Mouse (Mus musculus) telencephalon, adult 2 months (tissue): ENCODE data around the gene Slc44a3.

Experiments used
- DNase-seq: peaks from one replicate; pipeline ENCODE4 v3.0.0-alpha.2; 2011; ENCODE audit warnings: low read depth, low spot score

Gene Slc44a3

DNA sequence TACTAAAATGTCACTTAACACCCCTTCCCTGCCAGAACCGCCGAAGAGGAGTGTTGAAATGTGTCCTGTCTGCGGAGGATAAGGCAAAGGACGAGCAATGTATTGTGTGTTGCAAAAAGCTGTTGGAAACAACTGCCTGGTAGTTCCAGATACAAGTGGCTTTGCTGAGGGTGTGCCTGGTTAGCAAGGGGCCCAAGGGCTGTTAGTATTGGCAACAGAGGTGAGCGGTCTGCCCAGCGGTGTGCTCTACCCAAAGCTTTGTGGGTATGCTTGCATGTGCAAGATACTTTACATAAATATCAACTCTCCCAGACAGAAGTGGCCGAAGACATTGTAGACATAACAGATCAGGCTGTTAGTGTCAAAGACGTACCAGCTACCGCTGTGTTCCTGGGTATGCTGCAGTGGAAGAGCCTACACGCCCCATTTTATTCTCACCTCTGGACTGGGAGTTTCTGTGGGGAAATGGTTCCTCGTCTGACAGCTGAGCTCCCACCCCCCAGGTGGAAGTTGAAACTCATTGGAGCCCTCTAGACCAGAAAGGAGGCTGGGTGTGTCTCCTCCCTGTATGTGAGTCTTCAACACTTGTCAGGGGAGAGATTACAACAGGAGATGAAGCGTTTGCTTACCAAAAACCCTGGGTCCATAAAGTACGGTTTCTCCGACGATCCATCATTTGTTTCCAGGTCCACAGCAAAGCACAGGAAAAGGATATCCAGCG lies 71.6 kb downstream of the Slc44a3 start:
- DNase-seq = no peak

DNA sequence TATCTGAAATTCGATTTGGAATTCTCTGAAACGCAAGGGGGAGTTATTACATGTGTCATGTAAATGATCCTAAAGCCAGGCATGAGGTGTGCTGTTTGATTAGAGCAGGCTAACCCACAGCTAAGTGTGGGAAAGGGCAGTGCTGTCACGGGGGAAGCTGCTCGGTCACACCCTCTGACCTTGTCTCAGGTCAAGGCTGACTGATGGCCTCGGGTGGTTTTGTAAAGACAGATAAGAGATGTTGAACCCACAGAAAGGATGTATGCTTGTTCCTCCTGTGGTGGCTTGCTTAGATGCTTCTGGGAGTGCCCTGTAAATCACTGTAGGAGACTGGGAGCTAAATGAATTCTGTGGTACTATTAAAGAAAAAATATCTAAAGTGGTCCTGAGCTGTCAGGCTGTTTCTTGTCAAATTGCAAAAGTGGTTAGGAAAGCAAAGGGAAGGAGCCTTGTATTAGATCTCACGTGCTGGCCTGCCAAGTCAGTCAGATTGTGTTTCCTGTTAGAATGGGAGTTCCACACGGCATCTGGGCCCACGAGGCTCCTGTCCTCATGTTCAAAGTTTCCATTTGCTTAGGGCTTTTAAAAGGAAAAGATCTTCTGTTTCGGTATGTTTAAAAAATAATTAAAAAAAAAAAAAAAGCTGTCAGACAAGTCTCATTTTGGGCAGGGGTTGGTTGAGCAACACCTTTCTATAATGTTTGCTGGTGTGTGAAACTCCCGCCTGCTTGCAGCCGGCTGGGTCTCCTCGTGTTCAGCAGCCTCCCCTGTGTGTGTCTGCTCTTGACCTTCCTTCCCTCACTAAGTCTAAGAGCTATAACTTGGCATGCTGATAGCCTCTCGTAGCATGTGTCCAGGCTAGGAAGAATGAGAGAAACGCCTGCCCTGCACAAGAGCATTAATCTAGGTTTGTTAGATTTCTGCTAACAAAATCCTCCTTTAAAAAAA lies 73.4 kb downstream of the Slc44a3 start:
- DNase-seq = no peak

DNA sequence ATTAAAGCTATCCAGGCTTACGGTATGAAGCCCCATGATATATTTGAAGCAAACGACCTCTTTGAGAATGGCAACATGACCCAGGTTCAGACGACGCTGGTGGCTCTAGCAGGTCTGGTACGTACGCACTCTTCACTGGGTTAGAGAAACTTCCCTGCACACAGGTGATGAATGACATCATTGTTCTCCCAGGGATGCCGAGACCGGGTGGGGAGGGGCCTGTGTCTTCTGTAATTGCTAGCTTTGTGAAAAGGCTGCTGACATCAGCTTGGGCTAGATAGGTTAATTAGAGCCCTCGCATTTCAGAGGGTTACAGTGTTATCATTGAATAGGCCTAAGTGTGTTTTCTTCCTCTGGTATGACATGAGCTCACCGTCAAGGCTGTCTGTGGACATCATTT lies 80.8 kb downstream of the Slc44a3 start:
- no peak for DNase-seq

DNA sequence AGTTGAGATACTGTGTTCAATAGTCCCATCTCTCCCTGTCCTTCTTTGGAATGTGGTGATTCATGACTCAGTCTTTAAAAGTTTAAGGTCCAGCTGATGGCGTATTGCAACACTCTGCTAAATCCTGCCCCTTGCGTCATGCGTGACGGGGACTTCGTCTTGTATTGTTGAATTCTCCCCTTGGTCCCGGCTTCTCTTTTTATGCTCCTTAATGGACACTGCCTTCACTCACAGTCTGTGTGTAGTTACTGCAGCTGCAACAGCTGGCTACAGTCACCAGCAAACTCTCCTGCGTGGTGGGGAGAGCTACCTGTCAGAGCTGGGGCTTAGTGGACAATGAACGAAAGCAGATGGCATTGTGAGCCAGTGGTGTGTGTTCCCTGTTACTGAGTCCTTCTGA lies 82.7 kb downstream of the Slc44a3 start:
- DNase-seq = no peak

DNA sequence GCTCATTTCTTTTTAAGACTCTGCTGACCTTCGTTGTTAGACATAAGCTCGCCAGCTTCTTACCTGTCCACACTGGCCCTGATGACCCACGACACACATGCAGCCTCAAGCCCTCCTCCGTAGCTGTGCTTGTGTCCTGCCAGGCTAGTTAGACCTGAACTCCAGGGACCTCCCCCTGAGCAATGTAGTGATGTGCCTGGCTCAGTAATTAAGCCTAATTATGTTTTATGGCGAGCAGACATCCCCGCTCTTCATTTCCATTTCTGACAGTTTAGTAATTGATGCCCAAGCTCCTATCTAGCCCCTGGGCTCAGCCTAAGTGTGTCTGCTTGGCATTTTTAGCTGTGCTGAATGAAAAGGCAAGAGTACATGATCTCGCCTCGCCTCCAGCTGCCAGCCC lies 83.6 kb downstream of the Slc44a3 start:
- no peak for DNase-seq

DNA sequence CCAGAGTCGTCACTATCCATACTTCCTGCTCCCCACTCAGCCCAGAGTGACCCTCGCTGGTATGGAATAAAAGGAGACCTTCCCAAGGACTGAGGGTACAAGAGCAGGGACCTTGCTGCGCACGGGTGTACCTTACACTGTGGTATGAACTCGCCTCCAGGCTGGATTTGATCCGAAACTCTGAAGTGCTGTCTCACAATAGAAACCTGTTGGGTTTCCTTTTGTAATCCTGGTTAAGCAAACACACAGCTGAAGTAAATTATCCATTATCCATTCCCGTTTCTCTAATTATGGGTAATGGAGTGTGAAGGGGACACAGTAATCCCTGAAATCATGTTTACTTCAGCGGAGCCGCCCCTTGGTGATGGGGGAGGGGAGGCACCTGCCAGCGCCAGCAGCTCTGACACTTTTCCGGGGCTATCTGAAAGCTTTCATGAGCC lies 84.2 kb downstream of the Slc44a3 start:
- no peak for DNase-seq

DNA sequence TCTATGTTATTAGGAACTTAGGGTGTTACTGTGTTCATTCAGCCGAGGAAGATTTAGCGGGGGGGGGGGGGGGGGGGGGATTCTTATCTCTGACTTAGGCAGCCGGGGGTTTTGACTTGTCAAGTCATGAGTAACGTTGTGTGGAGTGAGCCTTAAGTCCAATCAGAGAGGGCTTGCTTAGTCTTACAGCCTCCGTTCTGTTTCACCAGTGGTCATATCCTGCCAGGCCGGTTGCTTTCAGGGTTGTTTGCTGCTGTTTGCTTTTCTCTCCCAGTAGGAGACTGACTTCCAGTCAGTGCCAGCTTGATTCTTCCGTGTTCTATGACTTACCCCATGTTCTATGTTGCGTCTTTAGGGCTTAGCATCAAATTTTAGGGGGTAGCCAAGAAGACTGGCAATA lies 85.8 kb downstream of the Slc44a3 start:
- no peak for DNase-seq

DNA sequence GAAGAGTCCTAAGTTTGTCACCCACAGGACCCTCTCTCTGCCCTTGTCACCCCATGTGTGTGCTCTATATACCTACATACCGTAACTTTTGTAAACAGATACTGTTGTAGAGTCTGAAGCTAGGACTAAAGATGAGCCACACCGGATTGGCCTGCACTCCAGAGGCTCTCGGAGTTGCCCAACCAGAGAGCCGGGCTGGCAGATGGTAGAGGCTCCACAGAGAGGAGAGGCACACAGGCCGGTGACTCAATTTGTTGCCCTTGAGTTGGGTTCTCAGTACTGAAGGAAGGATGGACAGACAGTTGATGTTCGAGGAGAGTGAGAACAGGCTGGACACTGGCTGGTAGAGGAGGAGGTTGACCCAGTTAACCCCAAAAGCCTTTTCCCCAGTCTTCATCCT lies 87.8 kb downstream of the Slc44a3 start:
- no peak for DNase-seq

DNA sequence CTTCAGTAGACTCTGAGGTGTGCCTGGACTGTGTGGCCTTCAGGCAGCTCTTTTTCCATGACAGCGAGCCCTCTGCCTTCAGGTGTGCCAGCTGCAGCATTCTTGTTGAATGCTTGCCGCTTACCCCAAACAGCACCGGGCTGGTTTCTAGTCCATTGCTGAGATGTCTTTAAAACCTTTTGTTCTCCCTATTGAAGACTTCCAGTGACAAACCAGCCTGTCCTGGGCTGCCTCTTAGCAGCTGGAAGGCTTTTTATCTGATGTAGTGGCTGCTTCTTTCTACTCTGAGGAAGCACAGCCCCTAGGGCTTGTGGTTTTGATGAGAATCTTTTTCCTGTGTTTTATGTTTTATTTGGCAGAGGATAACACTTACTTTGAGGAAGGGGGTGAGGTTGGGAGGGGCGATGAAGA lies 88.3 kb downstream of the Slc44a3 start:
- no peak for DNase-seq

DNA sequence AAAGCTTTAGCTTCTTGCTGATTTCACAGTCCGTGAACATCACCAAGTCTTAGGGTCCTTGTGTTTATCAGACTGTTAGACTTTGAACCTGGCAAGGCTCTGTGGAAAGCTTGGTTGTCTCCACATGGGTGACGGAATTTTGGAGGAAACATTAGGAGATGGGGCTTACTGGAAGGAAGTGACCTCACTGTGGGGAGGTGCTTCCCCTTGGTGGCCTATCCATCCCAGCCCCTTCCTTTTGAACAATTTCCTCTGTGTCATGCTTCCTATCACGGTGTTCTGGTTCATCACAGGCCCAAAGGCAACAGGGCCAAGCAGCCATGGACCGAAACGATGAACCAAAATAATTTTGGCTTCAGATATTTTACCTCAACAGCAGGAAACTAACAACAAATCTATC lies 89.9 kb downstream of the Slc44a3 start:
- DNase-seq = no peak

DNA sequence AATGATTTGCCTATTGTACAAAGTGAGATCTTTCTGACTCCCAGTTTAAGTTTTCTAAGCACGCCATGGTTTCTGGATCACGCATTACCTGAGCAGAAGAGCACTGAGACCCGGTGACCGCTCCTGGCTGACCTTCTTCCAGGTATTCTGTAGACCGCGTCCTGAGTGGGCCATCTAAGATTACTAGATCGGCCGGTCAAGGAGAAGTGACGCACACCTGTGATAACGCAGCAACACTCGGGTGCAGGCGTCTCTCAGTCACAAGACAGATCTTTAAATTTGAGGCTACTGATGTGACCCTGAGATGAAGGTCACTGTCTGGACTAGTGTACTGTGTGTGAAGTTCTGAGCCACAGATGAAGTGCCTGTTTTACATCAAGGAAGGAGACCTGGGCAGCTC lies 90.7 kb downstream of the Slc44a3 start:
- no peak for DNase-seq

DNA sequence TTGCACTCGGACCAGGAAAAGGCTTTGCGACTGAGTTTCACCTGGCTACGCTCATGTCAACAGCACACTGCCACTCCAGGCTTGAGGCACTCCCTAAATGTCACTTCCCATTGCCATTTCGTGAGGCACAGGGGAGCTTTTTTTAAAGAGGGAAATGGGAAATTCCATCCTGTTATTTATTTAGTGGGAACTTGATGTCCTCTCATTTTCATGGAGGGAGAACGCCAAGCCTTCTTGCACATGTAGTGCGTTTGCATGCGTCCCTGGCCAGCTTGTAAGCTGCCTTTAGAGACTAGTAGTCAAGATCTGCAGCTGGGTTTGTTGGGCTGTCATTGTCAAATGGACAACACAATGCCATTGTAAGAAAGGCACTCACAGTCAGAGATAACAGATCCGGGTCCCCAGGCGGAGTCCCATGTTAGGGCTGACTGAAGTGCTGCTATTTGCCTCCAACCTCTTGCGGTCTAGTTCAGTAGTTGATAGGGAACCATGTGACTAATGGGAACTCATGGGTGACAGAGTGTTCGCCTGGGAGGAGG lies 92.5 kb downstream of the Slc44a3 start:
- DNase-seq = no peak

DNA sequence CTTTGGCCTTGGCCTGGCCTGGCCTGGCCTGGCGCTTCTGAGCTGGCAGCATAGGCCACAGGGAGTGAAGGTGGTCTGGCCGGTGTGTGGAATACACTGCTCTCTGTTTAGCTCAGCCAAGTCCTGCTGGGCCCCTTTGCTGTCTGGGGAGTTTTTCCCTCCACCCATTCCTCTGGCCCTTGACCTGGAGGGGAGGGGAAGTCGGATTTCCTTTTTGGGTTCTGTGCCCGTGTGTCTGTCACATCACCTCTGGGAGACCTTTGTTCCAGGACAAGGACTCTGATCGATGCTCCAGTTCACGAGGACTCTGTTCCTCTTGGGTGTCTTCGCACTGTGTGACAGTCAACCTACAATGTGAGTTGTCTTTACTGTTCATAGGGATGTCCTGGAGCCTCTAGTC lies 94.2 kb downstream of the Slc44a3 start:
- DNase-seq = no peak

DNA sequence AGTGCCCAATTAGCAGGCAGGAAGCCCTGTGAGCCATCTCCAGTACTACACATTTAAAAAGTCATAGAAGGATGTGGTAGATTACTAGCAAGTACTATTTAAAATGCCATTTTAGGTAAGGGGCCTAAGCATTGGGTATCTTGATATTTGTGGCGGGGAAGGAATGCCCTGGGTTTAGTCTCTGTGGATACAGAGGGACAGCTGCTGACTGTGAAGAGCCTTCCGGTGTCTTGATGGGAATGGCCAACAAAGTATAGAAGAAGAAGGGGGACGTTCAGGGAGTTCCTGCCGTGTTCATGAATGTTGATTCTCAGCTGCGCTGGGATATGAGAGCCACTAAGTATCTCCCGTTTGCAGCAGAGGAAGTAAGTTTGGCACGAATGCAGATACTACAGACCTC lies 95.1 kb downstream of the Slc44a3 start:
- no peak for DNase-seq

DNA sequence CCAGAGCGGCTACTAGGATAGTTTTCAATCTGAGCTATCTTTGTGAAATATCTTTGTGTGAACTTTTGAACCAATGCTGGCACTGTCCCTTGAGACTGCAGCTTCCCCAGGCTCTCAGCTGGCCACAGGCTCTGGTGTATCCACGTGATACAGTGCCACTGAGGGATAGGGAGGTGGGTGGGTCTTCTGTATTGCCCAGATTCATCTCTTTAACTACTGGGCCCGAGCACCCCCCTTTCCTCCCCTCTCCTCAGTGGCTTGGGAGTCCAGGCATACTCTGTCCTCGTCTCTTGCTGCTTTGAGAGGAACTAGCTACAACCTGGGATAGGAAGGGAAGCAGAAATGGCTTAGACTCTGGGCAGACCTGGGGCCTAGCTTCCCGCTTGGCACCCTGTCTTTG lies 96.9 kb downstream of the Slc44a3 start:
- no peak for DNase-seq

DNA sequence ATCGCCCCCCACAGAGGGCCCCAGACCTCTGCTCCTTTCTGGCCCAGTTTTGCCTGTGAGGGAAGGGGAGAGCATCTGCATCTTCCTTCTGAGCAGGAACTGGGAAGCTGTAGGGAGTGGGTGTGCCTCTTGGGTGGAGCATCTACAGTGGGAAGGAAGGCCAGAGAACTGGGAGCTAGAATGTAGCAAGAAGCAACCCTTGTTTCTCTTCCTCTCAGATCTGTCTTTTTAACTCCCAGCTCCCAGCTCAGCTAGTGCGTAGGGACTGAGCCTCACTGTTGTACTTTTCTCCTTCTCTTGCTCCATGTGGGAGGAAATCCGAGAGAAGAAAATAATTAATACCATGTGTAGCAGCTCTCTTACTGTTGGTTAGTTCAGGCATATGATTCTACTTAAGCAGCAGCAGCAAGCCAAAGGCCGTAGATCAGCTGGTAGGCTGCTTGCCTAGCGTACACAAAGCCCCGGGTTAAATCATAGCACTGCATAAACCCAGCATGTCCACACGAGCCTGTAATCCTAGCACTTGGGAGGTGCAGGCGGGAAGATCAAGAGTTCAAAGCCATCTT lies 98.2 kb downstream of the Slc44a3 start:
- no peak for DNase-seq

DNA sequence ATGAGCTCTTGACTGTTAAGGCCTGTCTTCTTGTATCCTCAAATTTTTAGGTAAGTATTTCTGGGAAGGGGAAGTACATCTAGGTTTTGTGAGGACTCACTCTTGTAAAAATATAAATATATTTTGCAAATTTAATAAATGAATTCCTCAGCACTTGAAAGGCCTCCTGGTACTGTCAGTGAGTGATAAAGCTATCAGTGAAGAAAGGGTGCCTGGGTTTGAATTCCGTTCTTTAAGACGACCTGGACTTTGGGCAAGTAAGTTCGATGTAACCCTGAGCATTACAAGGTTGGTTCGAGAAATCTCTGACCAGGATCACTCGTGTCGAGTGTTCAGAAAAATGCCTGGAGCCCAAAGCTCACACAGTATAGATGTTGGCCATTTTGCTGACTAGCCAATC lies 98.8 kb downstream of the Slc44a3 start:
- DNase-seq = no peak

DNA sequence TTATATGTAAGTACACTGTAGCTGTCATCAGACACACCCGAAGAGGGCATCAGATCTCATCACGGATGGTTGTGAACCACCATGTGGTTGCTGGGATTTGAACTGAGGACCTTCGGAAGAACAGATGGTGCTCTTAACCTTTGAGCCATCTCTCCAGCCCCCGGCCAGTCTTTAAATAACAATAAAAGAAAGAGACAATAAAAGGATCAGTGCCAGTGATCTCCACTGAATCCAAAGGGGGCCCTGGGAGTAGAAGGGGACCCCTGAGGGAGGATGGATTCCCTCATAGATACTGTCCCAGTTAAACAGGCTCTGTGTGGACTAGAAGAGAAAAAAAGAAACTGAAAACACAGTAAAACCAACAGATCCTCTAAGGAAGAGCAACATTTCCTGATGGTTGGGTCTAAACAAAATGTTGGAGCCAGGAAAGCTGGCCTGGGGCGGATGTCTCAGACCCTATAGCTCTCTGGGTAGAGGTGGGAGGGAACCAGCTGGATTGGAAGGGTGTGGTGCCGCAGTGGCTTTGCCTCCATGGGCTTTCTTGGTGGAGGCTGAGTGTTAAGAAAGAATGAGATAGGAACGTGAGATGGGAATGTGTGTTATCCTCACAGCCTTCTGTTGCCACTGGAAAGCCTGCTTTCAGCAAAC lies 101.8 kb downstream of the Slc44a3 start:
- no peak for DNase-seq

DNA sequence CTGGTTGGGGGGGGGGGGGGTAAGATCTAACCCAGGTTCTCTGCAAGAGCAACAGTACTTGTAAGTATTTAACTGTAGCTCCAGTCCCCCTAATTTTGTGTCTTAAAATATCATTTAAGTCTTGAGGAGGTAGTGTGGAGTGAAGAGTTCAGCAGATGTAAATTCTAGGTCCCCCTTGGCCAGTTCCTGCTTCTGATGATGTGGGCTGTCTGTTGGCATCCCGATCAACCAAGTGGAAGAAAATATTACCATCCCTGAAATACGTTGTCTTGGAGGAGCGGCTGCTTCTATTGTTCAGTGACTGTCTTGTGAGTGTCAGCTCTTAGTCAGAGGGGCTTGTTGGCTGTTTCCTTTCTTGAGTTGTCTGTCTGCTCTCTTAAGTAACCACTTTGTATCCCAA lies 102.7 kb downstream of the Slc44a3 start:
- no peak for DNase-seq

DNA sequence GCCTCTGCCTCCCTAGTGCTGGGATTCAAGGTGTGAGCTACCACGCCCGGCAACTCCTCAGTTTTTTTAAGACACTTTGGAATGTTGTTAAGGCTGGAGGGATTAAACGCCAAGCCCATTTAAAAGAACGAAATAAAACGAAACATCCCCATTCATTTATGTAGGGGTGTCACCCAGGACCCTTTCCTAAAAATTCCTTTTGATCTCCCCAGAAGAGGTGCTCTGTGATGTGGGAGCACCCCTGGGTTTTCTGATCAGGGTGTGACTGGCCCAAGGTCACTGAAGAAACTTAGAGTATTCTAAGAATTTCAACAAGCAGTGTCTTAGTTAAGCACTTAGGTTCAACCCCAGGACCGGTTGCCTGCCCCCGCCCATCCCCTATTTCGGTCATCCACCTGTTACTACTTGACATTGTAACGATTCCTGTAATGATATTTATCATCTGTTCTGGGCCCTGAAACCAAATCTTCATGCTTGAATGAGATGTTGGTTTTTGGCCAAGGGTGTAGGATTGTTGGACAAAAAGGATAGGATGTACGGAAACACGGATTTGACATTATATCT lies 103.4 kb downstream of the Slc44a3 start:
- DNase-seq = no peak

DNA sequence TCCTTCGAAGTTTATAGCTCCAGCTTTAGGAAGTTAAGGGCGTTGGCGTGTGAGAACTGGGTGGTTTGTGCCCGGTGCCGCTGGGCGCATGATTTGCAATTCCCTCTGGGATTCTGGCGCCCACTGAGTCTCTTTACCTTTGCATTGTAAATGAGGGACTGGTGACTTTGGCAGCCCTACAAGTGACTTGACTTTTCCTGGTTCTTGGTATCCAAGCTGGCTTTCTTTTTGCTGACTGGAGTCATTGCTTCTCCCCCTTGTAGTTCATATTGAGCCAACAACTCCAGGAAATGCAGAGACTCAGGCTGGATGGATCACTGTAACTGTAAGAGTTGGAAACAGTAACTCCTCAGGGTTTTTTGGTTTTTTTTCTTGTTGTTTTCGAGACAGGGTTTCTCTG lies 104.0 kb downstream of the Slc44a3 start:
- no peak for DNase-seq

DNA sequence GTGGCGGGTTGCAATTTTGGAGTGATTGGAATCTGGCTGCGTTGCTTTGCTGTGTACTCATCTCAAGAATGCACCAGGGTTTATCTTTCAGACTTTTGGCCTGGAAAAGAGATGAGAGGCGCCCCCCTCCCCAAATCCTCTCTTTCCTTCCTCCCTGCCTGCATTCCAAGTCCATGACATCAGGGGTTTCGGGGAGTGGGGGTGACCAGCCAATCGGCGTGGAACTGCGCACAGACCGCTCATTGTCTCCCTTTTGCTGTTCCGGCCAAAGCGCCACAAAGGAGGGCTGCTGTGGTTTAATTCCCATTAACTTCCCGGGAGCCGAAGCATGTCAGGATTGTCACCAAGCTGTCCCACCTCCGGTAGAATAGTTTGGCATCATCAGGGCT lies 104.7 kb downstream of the Slc44a3 start:
- DNase-seq = no peak
